Mouse (Mus musculus): ENCODE measurements around the gene Tcstv1. TPM values are rescaled to one million over a fixed set of nuclear protein-coding genes. Genes with fewer than 3 reads are reported as not detected.

Tcstv1 gene
- polyA plus RNA-seq, 1 experiment from 2014 or later: not detected

Other genes starting within 250 kb of the Tcstv1 start
- gene Hmgcs1, start 204.4 kb downstream of the Tcstv1 start, polyA plus RNA-seq (2015; fragmentation: Nextera tagmentation; extraction: Ambion mirVana): 567 and 577 TPM in 2 replicates
- gene Nim1k, start 138.9 kb downstream of the Tcstv1 start, polyA plus RNA-seq (2015; fragmentation: Nextera tagmentation; extraction: Ambion mirVana): 6.7 and 7.5 TPM in 2 replicates
- 26.9 and 27.1 TPM in 2 replicates for gene Zfp131, start 103.9 kb downstream of the Tcstv1 start, polyA plus RNA-seq (2015; fragmentation: Nextera tagmentation; extraction: Ambion mirVana)
- not detected in 2 replicates for gene AF067063, start 64.6 kb downstream of the Tcstv1 start, polyA plus RNA-seq (2015; fragmentation: Nextera tagmentation; extraction: Ambion mirVana)
- not detected in 2 replicates for gene D13Ertd608e, start 58.8 kb downstream of the Tcstv1 start, polyA plus RNA-seq (2015; fragmentation: Nextera tagmentation; extraction: Ambion mirVana)
- not detected in 2 replicates for gene Gm21761, start 34.5 kb upstream of the Tcstv1 start, polyA plus RNA-seq (2015; fragmentation: Nextera tagmentation; extraction: Ambion mirVana)
- gene B020031M17Rik, start 56.0 kb upstream of the Tcstv1 start, polyA plus RNA-seq (2015; fragmentation: Nextera tagmentation; extraction: Ambion mirVana): not detected in 2 replicates
- gene Gm36079, start 132.2 kb upstream of the Tcstv1 start, polyA plus RNA-seq (2015; fragmentation: Nextera tagmentation; extraction: Ambion mirVana): not detected in 2 replicates
- not detected in 2 replicates for gene Gm21188, start 157.4 kb upstream of the Tcstv1 start, polyA plus RNA-seq (2015; fragmentation: Nextera tagmentation; extraction: Ambion mirVana)
- gene Gm20767, start 245.5 kb upstream of the Tcstv1 start, polyA plus RNA-seq (2015; fragmentation: Nextera tagmentation; extraction: Ambion mirVana): not detected in 2 replicates